Comparison of ENCODE assay signal across 8 mouse cellular contexts in genomic region chr2:70262565-70263082, GRCm38 (mm10).
DNase-seq lines count a peak whose midpoint lies in the region; ATAC-seq lines count a peak whose summit lies in the region.

No protein-coding gene starts in this region.

- H3K27me3 ChIP-seq in heart, embryonic 14.5 days (ENCODE audit: control insufficient read depth, insufficient read depth, low read length), result no peaks in the 10 kb centered on the region

- H3K36me3 ChIP-seq in heart, embryonic 14.5 days (ENCODE audit: control insufficient read depth, insufficient read depth, low read length), result no peaks in the 10 kb centered on the region

- WGBS in heart, embryonic 14.5 days, result 21% methylated on average over 9 of the region's 9 CpGs

- peak overlapping the region; percentile 5; the same call in 1 of the 2 replicates for H3K4me2 ChIP-seq in heart, embryonic 14.5 days (ENCODE audit: low read length)

- no peak for ATAC-seq in heart, embryonic 14.5 days (ENCODE audit: insufficient number of reproducible peaks, insufficient read depth, low FRiP score, low read depth)

- H3K9ac ChIP-seq in heart, embryonic 14.5 days (ENCODE audit: low read length), result no peak overlapping the region

- peaks cover 8 to 13% of the 10 kb centered on the region in 2 experiments; a peak in 3 of 4 replicates for H3K4me1 ChIP-seq in heart, embryonic 14.5 days (ENCODE audit: control insufficient read depth in 2 of 2, insufficient read depth in 2 of 2, low read length in 2 of 2)

- no peak overlapping the region for H3K4me3 ChIP-seq in heart, embryonic 14.5 days (ENCODE audit: control insufficient read depth in 1 of 2, insufficient read depth in 1 of 2, low read depth in 1 of 2, low read length in 2 of 2)

- peak overlapping the region; percentile 39 to 42; a peak in 2 of 4 replicates for H3K27ac ChIP-seq in heart, embryonic 14.5 days (replicated peaks in 1 of 2; ENCODE audit: control insufficient read depth in 1 of 2, insufficient read depth in 1 of 2, low read depth in 2 of 2, low read length in 2 of 2)

- DNase-seq in heart, adult 11 months, result no peak
- peak; percentile 29 for DNase-seq in Muller cell, postnatal 12 days (ENCODE audit: inconsistent ontology term)
- DNase-seq in forelimb bud, embryonic 11.5 days (ENCODE audit: low read depth, low spot score), result peak; percentile 44
- DNase-seq in lung, postnatal 4 days, result peak; percentile 33 to 71
- no peak for DNase-seq in ovary, postnatal 36 days (ENCODE audit: low spot score)
- no peak for DNase-seq in gastrocnemius, postnatal 25 days
- no peak for DNase-seq in spleen, postnatal 4 days (ENCODE audit: low spot score in 2 of 2)

- H3K9me3 ChIP-seq in heart, embryonic 14.5 days (ENCODE audit: control insufficient read depth, low read length), result no peaks in the 10 kb centered on the region

Comparison
In these comparisons a context has a peak if more than half of its experiments do, and no peak if none do; other contexts are left out.
1. DNase-seq: peak in Muller cell, postnatal 12 days (single experiment), forelimb bud, embryonic 11.5 days (single experiment) and lung, postnatal 4 days (2 of 2); none in heart, adult 11 months (single experiment), ovary, postnatal 36 days (single experiment), gastrocnemius, postnatal 25 days (single experiment) and spleen, postnatal 4 days (0 of 2).